Mouse (Mus musculus): Measurements from ENCODE around the gene Gm20388. TPM values are rescaled to one million over a fixed set of nuclear protein-coding genes. Genes with fewer than 3 reads are reported as not detected.

Gm20388 gene
- polyA plus RNA-seq, 1 experiment = 59.3 TPM

- TF ChIP-seq POLR2A (IDR thresholded peaks at IDR 0.05; ENCODE audit: borderline replicate concordance, extremely low read depth, insufficient read depth, insufficient read length, poor library complexity, severe bottlenecking) (no peak), CTCF (IDR thresholded peaks at IDR 0.05; ENCODE audit: borderline replicate concordance, extremely low read depth, insufficient read depth, insufficient read length) (no peak)
- DNase-seq (ENCODE audit: low read depth) = peak; percentile 56
Measured at GRCm38 (mm10) chr8:122432443-122433268, 2522.0 kb downstream of the Gm20388 start, which contains the start of gene Cyba. Gene Cyba (minus strand): TSS chr8:122432930.

DNA sequence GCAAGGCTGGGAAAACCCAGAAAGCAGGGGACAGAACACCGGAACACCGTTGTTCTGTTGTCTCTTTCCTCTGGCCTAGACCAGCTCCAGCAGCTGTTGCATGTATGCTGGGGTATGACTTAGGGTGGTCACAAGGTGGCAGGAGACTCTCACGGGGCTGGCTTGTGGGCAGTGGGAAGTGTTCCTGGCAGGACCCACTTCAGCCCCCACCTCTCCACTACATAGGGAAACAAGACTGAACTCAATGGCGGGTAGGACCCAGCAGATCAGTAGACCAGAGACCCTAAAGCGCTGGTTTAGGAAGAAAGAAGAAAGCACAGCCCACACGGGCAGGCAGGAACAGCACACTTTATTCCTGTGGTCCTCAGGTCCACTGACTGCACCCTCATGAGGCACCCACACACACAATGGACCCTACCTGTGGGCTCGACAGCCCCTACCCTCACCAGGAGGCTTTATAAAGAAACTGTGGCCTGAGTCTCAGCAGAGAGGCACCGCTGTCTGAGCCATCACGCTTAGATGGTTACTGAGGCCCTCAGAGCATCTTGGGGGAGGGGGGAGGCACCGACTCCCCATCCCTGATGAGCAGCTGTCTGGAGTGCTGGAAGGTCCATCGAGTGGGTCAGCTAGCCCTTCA lies 2522.7 kb downstream of the Gm20388 start:
- TF ChIP-seq CTCF (IDR thresholded peaks at IDR 0.05; ENCODE audit: borderline replicate concordance, extremely low read depth, insufficient read depth, insufficient read length) (no peak), POLR2A (IDR thresholded peaks at IDR 0.05; ENCODE audit: borderline replicate concordance, extremely low read depth, insufficient read depth, insufficient read length, poor library complexity, severe bottlenecking) (no peak)
- DNase-seq (ENCODE audit: low read depth) = peak; percentile 5

DNA sequence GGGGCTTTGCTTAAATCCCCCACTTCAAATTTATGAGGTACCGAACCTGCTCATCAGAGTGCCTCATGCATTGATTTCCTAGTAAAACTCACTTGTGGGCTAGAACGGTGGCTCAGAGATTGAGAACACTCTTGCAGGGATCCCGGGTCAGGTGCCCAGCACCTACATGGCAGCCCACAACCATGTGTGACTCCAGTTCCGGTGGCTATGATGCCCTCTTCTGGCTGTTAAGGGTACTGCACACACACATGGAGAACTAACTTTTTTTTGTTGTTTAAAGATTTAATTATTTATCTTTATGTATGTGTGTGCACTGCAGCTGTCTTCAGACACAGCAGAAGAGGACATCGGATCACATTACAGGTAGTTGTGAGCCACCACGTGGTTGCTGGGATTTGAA lies 2524.7 kb downstream of the Gm20388 start:
- TF ChIP-seq POLR2A (IDR thresholded peaks at IDR 0.05; ENCODE audit: borderline replicate concordance, extremely low read depth, insufficient read depth, insufficient read length, poor library complexity, severe bottlenecking) (no peak), CTCF (IDR thresholded peaks at IDR 0.05; ENCODE audit: borderline replicate concordance, extremely low read depth, insufficient read depth, insufficient read length) (peak; percentile 37; the same call in 1 of the 2 replicates)
- no peak for DNase-seq (ENCODE audit: low read depth)

DNA sequence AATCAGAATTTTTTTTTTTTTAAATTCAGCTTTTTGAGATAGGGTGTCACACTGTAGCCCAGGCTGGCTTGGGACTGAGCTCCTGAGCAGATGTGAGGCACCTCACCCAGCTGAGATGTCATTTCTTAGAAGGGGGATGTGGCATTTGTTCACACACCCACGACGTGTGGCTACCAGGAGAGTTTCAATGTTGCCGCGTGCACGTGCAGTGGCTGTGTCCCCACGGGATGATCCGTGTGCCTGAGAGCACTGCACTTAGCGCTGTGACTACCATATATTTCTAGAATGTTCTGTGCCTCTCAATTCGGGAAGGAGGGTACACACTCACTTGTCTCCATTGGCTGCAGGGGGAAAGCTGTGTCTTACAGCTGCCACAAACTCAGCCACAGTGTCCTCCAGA lies 2525.5 kb downstream of the Gm20388 start:
- TF ChIP-seq CTCF (IDR thresholded peaks at IDR 0.05; ENCODE audit: borderline replicate concordance, extremely low read depth, insufficient read depth, insufficient read length) = no peak
- TF ChIP-seq POLR2A (IDR thresholded peaks at IDR 0.05; ENCODE audit: borderline replicate concordance, extremely low read depth, insufficient read depth, insufficient read length, poor library complexity, severe bottlenecking) = no peak
- DNase-seq (ENCODE audit: low read depth) = no peak

GRCm38 (mm10) chr8:122436586-122437125 lies 2526.0 kb downstream of the Gm20388 start:
- DNase-seq (ENCODE audit: low read depth) = no peak
- TF ChIP-seq POLR2A (IDR thresholded peaks at IDR 0.05; ENCODE audit: borderline replicate concordance, extremely low read depth, insufficient read depth, insufficient read length, poor library complexity, severe bottlenecking) (no peak), CTCF (IDR thresholded peaks at IDR 0.05; ENCODE audit: borderline replicate concordance, extremely low read depth, insufficient read depth, insufficient read length) (no peak)

- no peak for DNase-seq (ENCODE audit: low read depth)
- TF ChIP-seq POLR2A (IDR thresholded peaks at IDR 0.05; ENCODE audit: borderline replicate concordance, extremely low read depth, insufficient read depth, insufficient read length, poor library complexity, severe bottlenecking) = no peak
- no peak for TF ChIP-seq CTCF (IDR thresholded peaks at IDR 0.05; ENCODE audit: borderline replicate concordance, extremely low read depth, insufficient read depth, insufficient read length)
Measured at GRCm38 (mm10) chr8:122437708-122438331, 2527.2 kb downstream of the Gm20388 start.

- no peak for DNase-seq (ENCODE audit: low read depth)
Measured at GRCm38 (mm10) chr8:122439336-122439735, 2528.7 kb downstream of the Gm20388 start.

DNA sequence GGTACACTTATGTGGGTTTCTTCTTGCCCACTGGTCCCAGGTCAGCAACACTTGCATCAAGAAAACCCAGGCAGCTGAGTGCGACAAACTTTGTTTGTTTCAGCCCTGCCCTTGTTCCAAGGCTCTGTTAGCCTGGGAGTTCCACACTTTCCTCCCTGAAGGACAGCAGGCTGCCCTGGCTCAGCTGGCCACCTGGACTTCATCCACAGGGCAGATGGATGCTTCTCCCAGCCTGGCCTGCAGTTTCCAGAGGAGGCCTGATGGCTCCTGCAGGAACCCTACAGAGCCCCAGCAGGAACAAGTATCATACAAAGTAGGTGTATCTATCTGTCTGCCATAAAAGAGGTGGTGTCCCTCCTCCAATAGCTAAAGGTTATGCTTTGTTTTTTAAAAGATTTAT lies 2530.7 kb downstream of the Gm20388 start:
- DNase-seq (ENCODE audit: low read depth) = no peak
- no peak for TF ChIP-seq POLR2A (IDR thresholded peaks at IDR 0.05; ENCODE audit: borderline replicate concordance, extremely low read depth, insufficient read depth, insufficient read length, poor library complexity, severe bottlenecking)
- TF ChIP-seq CTCF (IDR thresholded peaks at IDR 0.05; ENCODE audit: borderline replicate concordance, extremely low read depth, insufficient read depth, insufficient read length) = no peak

More at GRCm38 (mm10) chr8:122439336-122439735, 2528.7 kb downstream of the Gm20388 start:
- no peak for TF ChIP-seq CTCF (IDR thresholded peaks at IDR 0.05; ENCODE audit: borderline replicate concordance, extremely low read depth, insufficient read depth, insufficient read length)
- TF ChIP-seq POLR2A (IDR thresholded peaks at IDR 0.05; ENCODE audit: borderline replicate concordance, extremely low read depth, insufficient read depth, insufficient read length, poor library complexity, severe bottlenecking) = no peak

DNA sequence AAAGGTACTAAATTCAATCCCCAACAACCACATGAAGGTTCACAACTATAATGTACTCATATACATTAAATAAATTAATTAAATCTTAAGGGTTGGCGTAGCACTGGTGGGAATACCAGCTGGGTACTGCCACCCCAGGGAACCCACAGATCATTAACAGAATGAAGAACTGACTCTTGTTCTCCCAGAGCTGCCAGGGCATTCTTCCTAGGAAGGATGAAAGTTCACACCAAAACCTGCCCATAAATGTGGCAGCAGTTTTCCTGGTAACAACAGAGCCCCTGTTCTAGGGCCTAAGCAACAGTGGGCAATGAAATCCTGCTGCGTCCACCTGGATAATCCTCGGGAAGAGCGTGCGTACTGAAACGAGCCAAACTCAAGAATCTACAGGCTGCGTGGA lies 2531.7 kb downstream of the Gm20388 start:
- TF ChIP-seq POLR2A (IDR thresholded peaks at IDR 0.05; ENCODE audit: borderline replicate concordance, extremely low read depth, insufficient read depth, insufficient read length, poor library complexity, severe bottlenecking) (no peak), CTCF (IDR thresholded peaks at IDR 0.05; ENCODE audit: borderline replicate concordance, extremely low read depth, insufficient read depth, insufficient read length) (no peak)
- DNase-seq (ENCODE audit: low read depth) = no peak

DNA sequence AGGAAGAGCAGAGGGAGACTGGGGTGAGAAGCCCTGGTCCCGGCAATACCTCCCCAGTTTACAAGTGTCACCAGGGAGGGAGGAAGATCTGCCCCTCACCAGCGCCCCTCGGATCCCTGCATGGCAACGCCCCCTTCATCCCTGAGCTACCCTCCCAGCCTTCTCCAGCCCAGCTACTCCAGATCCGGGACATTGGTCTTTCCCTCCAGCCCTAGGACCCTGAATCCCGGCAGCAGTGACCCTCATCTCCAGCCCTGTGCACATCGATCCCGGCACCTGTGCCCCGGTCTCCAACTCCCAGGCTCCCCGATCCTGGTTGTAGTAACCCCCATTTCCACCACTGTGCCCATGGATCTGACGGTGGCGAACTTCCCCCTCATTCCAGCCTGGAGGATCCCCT lies 2532.1 kb downstream of the Gm20388 start:
- DNase-seq (ENCODE audit: low read depth) = peak; percentile 25
- TF ChIP-seq CTCF (IDR thresholded peaks at IDR 0.05; ENCODE audit: borderline replicate concordance, extremely low read depth, insufficient read depth, insufficient read length) (no peak), POLR2A (IDR thresholded peaks at IDR 0.05; ENCODE audit: borderline replicate concordance, extremely low read depth, insufficient read depth, insufficient read length, poor library complexity, severe bottlenecking) (no peak)

All from brain, embryonic 14.5 days (tissue).